Comparison of ENCODE assay signal across 9 mouse cellular contexts in the genomic region with DNA sequence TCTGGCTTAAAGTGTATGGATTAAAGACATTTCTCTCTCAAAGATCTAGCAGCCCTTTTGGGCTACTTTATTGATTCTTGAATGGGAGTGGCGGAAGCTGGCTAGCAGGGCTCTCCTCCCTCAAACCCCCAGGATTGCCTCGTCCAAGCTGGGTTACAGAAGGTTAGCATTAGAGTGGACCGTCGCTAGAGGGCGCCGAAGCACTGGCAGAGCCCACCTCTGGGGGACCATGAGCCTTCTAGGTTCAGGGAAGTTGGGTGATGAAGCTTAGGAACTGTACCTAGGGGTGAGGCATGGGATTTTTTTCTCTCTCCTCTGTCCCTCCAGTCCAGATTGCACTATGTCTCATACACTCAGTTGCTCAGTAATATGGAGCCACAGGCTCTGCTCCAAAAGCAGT. TPM values are rescaled to one million over a fixed set of nuclear protein-coding genes. Genes with fewer than 3 reads are reported as not detected.
DNase-seq lines count a peak whose midpoint lies in the region; ATAC-seq lines count a peak whose summit lies in the region.
"Had no signal": no experiment of that assay in that cellular context is flagged by ENCODE, and none has a peak within 500 bp of the region (broad histone marks: within the 10 kb centered on the region; RNA-seq: fewer than 3 reads in every experiment).

No protein-coding gene starts in this region.

- H3K27ac ChIP-seq in embryonic facial prominence, embryonic 10.5 days (replicated peaks): no peak overlapping the region
- H3K27ac ChIP-seq in hindbrain, embryonic 11.5 days (ENCODE audit: low read depth, low read length): no peak overlapping the region
- H3K27ac ChIP-seq: liver, embryonic 15.5 days had no signal

- H3K9ac ChIP-seq in hindbrain, embryonic 11.5 days (ENCODE audit: low read depth, low read length): no peak overlapping the region
- H3K9ac ChIP-seq: liver, embryonic 15.5 days had no signal

- no peak overlapping the region for H3K4me3 ChIP-seq in embryonic facial prominence, embryonic 10.5 days
- H3K4me3 ChIP-seq in hindbrain, embryonic 11.5 days (ENCODE audit: low read depth, low read length): no peak overlapping the region
- H3K4me3 ChIP-seq: liver, embryonic 15.5 days had no signal

- peaks cover 5% of the 10 kb centered on the region for H3K4me1 ChIP-seq in embryonic facial prominence, embryonic 10.5 days
- no peaks in the 10 kb centered on the region for H3K4me1 ChIP-seq in hindbrain, embryonic 11.5 days (replicated peaks; ENCODE audit: control insufficient read depth, insufficient read depth, low read length)
- H3K4me1 ChIP-seq: liver, embryonic 15.5 days had no signal

- no peaks in the 10 kb centered on the region for H3K36me3 ChIP-seq in embryonic facial prominence, embryonic 10.5 days (replicated peaks)
- no peaks in the 10 kb centered on the region for H3K36me3 ChIP-seq in hindbrain, embryonic 11.5 days (ENCODE audit: control insufficient read depth, insufficient read depth, low read length)
- H3K36me3 ChIP-seq: liver, embryonic 15.5 days had no signal

- 6% methylated on average over 6 of the region's 6 CpGs for WGBS in embryonic facial prominence, embryonic 10.5 days
- 2% methylated on average over 6 of the region's 6 CpGs for WGBS in hindbrain, embryonic 11.5 days

- no peak overlapping the region for H3K4me2 ChIP-seq in hindbrain, embryonic 11.5 days (replicated peaks; ENCODE audit: low read depth, low read length)
- H3K4me2 ChIP-seq: liver, embryonic 15.5 days had no signal

- no peaks in the 10 kb centered on the region for H3K9me3 ChIP-seq in embryonic facial prominence, embryonic 10.5 days
- no peaks in the 10 kb centered on the region for H3K9me3 ChIP-seq in hindbrain, embryonic 11.5 days (ENCODE audit: control insufficient read depth, low read length)
- H3K9me3 ChIP-seq: liver, embryonic 15.5 days had no signal

- peaks cover 26% of the 10 kb centered on the region for H3K27me3 ChIP-seq in embryonic facial prominence, embryonic 10.5 days (replicated peaks; ENCODE audit: low read depth, poor library complexity, severe bottlenecking)
- peaks cover 10% of the 10 kb centered on the region for H3K27me3 ChIP-seq in hindbrain, embryonic 11.5 days (ENCODE audit: control insufficient read depth, insufficient read depth, low read length)

- peak; percentile 45; the same call in 1 of the 2 replicates for ATAC-seq in hindbrain, embryonic 11.5 days (ENCODE audit: low FRiP score)
- ATAC-seq in megakaryocyte progenitor cell, adult 5-6 weeks (replicated peaks; ENCODE audit: poor library complexity): peak; percentile 92

- peak; percentile 31 for DNase-seq in gastrocnemius, adult 18-20 months (ENCODE audit: low spot score)
- DNase-seq in gastrocnemius, adult 8-10 months (ENCODE audit: low spot score in 2 of 2): no peak
- DNase-seq in adrenal gland, postnatal 14 days: peak; percentile 67
- DNase-seq in embryonic facial prominence, embryonic 10.5 days (ENCODE audit: low spot score): peak; percentile 82
- peak; percentile 91 for DNase-seq in hindbrain, embryonic 11.5 days (ENCODE audit: low spot score)
- peak; percentile 61 to 83 for DNase-seq in layer of hippocampus, postnatal 25 days (ENCODE audit: extremely low spot score in 1 of 2, low spot score in 1 of 2)
- DNase-seq in right cerebral cortex, postnatal 25 days: peak; percentile 62

RNA-seq across cellular contexts. Expression of a gene that starts 27.4 kb away (rescaled TPM):
- total RNA-seq in gastrocnemius, adult 18-20 months (2021): not detected
- not detected for total RNA-seq in gastrocnemius, adult 8-10 months (2022)
- total RNA-seq in adrenal gland, postnatal 14 days (2021): 0.19 and 0.22 TPM in 2 replicates
- 0.19 and 0.56 TPM in 2 replicates for polyA plus RNA-seq in embryonic facial prominence, embryonic 10.5 days (2016; fragmentation: Nextera tagmentation; extraction: Ambion mirVana)
- 0.43 and 1.1 TPM in 2 replicates for polyA plus RNA-seq in hindbrain, embryonic 11.5 days (2014; fragmentation: Nextera tagmentation; extraction: Ambion mirVana)
- total RNA-seq in layer of hippocampus, postnatal 25 days (2021): 100 to 1,000 TPM; 107 to 114 TPM
- not detected in 2 replicates for total RNA-seq in megakaryocyte progenitor cell, adult 5-6 weeks (2015)
- not detected in 2 replicates for total RNA-seq in megakaryocyte progenitor cell, adult 5-6 weeks (2017)
- polyA plus RNA-seq: liver, embryonic 15.5 days had no signal

Comparison
In these comparisons a context has a peak if more than half of its experiments do, and no peak if none do; other contexts are left out.
1. DNase-seq: peak in gastrocnemius, adult 18-20 months (single experiment), adrenal gland, postnatal 14 days (single experiment), embryonic facial prominence, embryonic 10.5 days (single experiment), hindbrain, embryonic 11.5 days (single experiment), layer of hippocampus, postnatal 25 days (2 of 2) and right cerebral cortex, postnatal 25 days (single experiment); none in gastrocnemius, adult 8-10 months (0 of 2).
2. RNA of a gene that starts 27.4 kb away (total RNA-seq): 107 to 114 TPM in layer of hippocampus, postnatal 25 days; 0.19 to 0.22 TPM in adrenal gland, postnatal 14 days, not detected in gastrocnemius, adult 18-20 months, not detected in gastrocnemius, adult 8-10 months and not detected in megakaryocyte progenitor cell, adult 5-6 weeks; every median in the first group is over 10 times any median in the second.